Mouse (Mus musculus) cortical plate, adult 2 months (tissue): ENCODE data around the gene Ep300.

Experiments used
- CTCF ChIP-seq: fragments of 200-500 bp; IDR thresholded peaks from 2 replicates; pipeline ENCODE4 v1.5.1; 2011; ENCODE audit warnings: mild to moderate bottlenecking, control low read depth, low read length; ENCODE audit not compliant: insufficient read depth; ENCODE audit errors: extremely low read depth
- POLR2A ChIP-seq: fragments of 200-500 bp; IDR thresholded peaks from 2 replicates; pipeline ENCODE4 v1.6.1; 2011; ENCODE audit warnings: mild to moderate bottlenecking, low read length, control low read depth; ENCODE audit not compliant: insufficient read depth; ENCODE audit errors: extremely low read depth

- TF ChIP-seq POLR2A: no peak
- TF ChIP-seq CTCF: no peak
Observed at GRCm38 (mm10) chr15:81650636-81651035, 65.5 kb downstream of the Ep300 start.
